Mouse (Mus musculus): ENCODE results near the gene Fbxo41. TPM values are rescaled to one million over a fixed set of nuclear protein-coding genes. Genes with fewer than 3 reads are reported as not detected.

Gene Fbxo41
- polyA plus RNA-seq, 1 experiment: not detected

DNA sequence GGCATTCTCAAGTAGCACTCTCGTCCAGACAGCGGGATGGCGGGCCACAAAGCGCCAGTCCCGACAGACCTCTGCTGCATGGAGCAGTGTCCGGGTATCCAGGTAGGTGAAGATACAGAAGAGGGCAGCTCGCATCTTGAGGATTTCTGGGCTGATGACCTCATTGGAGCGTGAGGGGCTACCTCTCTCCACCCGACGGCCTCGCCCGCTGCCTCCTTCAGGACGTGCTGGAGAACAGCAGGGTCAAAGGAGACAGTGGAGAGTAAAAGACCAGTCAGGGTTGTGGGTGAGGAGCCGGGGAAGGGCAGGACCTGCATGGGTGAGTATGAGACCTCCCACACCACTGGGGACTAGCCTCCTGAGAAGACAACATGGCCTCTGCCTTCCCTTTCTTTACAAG lies 24.4 kb downstream of the Fbxo41 start:
- no peaks in the 10 kb centered on the region for H3K36me3 ChIP-seq (replicated peaks; ENCODE audit: low read length)
- TF ChIP-seq FLI1 (IDR thresholded peaks at IDR 0.05; ENCODE audit: low read length) (no peak), GATA1 (IDR thresholded peaks at IDR 0.05; ENCODE audit: borderline replicate concordance, low read length) (no peak)
- peaks cover 20% of the 10 kb centered on the region for H3K4me1 ChIP-seq
- H3K9me3 ChIP-seq: peaks cover 20% of the 10 kb centered on the region
- no peak overlapping the region for H3K4me3 ChIP-seq (replicated peaks)
- peaks cover 86% of the 10 kb centered on the region for H3K27me3 ChIP-seq (replicated peaks)

DNA sequence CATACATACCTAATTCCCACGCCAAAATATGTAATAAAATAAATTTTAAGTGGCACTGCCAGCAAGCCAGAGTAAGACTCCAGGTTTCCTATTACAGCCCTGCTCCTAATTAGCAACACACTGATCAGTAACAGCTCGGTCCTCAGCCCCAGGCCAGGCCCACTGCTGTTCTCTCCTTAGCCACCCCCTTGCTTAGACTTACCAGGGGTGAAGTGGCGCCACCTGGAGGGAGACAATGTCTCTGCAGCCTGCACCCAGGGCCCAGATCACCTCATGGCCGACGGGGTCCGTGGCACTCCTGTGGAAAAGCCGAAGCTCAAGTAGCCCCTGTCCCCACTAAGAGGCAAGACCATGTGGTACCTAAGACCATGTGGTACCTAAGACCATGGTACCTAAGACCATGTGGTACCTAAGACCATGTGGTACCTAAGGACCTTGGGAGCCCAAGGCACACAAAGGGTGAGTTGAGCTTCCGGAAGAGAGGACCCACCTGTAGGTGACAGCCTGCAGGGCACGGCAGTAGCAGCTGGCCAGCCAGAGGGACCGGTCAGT lies 25.4 kb downstream of the Fbxo41 start:
- TF ChIP-seq FLI1 (IDR thresholded peaks at IDR 0.05; ENCODE audit: low read length) (no peak), GATA1 (IDR thresholded peaks at IDR 0.05; ENCODE audit: borderline replicate concordance, low read length) (no peak)
- Histone ChIP-seq H3K27me3 (replicated peaks) (peaks cover 89% of the 10 kb centered on the region), H3K4me1 (peaks cover 20% of the 10 kb centered on the region), H3K9me3 (peaks cover 14% of the 10 kb centered on the region), H3K36me3 (replicated peaks; ENCODE audit: low read length) (no peaks in the 10 kb centered on the region), H3K4me3 (replicated peaks) (no peak overlapping the region)

DNA sequence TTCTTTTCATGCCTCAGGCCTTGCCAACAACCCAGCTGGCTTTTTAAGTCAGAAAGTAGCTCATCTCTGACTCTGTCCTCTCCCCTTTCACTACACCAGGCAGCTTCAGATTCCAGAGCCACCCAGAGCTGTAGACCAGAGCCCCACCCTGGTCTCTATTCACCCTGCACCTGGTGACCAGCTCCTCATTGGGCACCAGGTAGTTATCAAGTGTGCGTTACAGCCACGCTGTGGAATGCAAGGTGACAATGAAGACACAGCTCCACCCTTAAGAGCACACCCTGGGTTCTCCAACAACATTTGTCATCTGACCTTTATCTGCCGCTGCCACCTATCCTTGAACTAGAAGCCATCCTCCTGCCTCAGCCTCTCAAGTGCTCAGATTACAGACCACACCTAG lies 27.2 kb downstream of the Fbxo41 start:
- H3K27me3 ChIP-seq (replicated peaks): peaks cover 87% of the 10 kb centered on the region
- H3K4me3 ChIP-seq (replicated peaks): no peak overlapping the region
- H3K36me3 ChIP-seq (replicated peaks; ENCODE audit: low read length): no peaks in the 10 kb centered on the region
- no peaks in the 10 kb centered on the region for H3K9me3 ChIP-seq
- no peak for TF ChIP-seq GATA1 (IDR thresholded peaks at IDR 0.05; ENCODE audit: borderline replicate concordance, low read length)
- TF ChIP-seq FLI1 (IDR thresholded peaks at IDR 0.05; ENCODE audit: low read length): no peak
- peaks cover 29% of the 10 kb centered on the region for H3K4me1 ChIP-seq

DNA sequence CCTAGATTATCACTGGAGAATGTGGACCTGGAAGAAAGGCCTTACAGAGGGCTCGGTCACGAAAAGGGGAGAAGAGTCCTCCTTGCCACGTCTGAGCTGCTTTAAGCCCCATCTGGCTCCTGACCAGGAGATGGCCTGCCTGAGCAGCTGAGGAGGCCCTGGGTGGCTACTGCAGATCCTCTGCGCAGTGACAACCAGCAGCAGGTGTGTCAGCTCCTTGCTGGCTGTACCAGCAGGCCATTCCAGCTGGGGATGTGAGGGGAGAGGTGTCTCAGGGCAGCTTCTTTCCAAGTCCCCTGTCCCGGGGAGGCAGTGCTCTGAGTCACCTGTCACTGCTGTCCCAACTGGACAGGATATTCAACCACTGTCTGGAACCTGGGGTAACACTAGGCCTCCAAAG lies 30.3 kb downstream of the Fbxo41 start:
- TF ChIP-seq GATA1 (IDR thresholded peaks at IDR 0.05; ENCODE audit: borderline replicate concordance, low read length) (no peak), FLI1 (IDR thresholded peaks at IDR 0.05; ENCODE audit: low read length) (no peak)
- peaks cover 48% of the 10 kb centered on the region for H3K4me1 ChIP-seq
- peaks cover 26% of the 10 kb centered on the region for H3K36me3 ChIP-seq (replicated peaks; ENCODE audit: low read length)
- H3K4me3 ChIP-seq (replicated peaks): no peak overlapping the region
- H3K9me3 ChIP-seq: no peaks in the 10 kb centered on the region
- peaks cover 59% of the 10 kb centered on the region for H3K27me3 ChIP-seq (replicated peaks)

DNA sequence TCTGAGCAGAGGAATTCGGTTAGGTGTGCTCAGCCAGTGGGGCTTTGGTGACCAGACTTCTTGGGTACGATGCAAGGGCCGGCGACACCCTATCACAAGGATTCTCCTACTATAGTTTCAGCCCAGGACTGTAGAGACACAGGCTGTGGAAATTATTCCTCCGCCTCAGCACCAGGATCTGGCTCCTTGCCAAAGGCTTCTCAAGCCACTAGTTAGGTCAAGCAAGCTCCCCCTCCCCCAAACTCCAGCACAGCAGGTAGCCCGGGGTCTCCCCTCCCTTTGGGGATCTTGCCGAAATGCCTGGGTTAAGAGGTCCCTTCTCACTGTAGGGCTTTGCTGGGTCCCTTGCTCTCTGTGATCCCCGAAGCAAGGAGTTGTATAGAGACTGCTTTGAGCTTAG lies 30.8 kb downstream of the Fbxo41 start:
- no peaks in the 10 kb centered on the region for H3K9me3 ChIP-seq
- H3K27me3 ChIP-seq (replicated peaks): peaks cover 56% of the 10 kb centered on the region
- TF ChIP-seq GATA1 (IDR thresholded peaks at IDR 0.05; ENCODE audit: borderline replicate concordance, low read length) (no peak), FLI1 (IDR thresholded peaks at IDR 0.05; ENCODE audit: low read length) (no peak)
- peaks cover 51% of the 10 kb centered on the region for H3K4me1 ChIP-seq
- H3K36me3 ChIP-seq (replicated peaks; ENCODE audit: low read length): peaks cover 32% of the 10 kb centered on the region
- H3K4me3 ChIP-seq (replicated peaks): no peak overlapping the region

DNA sequence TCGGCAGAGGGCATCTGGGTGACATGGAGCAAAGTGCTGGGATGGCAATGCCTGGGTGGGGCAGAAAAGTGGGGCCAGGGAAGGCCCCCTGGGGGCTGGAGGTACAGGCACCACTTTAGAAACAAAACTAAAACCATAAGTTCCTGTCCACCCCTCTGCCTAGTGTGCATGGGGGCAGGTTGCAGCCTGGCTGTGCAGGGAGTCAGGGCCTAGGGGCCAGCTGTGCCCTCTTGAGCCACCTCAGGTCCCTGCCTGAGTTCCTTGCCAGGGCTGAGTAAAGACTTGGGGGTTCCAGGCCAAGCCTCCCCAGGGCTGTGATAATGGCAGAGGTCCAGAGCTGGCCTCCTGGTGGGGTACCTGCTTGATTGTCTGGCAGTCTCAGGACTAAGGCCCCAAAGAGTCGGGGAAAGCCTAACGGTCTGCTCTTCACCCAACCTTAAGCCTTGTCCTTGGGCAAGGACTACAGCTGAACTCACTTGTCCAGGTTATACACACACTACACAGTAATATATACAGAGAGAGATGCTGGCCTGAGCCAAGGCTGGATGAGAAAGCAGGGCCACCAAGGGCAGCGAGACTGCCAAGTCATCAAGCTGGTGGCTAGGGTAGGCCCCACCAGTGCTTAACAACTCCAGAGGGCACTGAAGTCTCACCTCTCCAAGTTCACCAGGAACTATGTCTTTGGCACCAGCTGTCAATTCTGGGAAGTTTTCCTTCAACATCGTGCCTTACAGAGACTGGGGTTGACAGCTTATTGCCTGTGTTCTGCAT lies 32.9 kb downstream of the Fbxo41 start:
- peaks cover 53% of the 10 kb centered on the region for H3K36me3 ChIP-seq (replicated peaks; ENCODE audit: low read length)
- H3K4me3 ChIP-seq (replicated peaks): no peak overlapping the region
- peaks cover 40% of the 10 kb centered on the region for H3K27me3 ChIP-seq (replicated peaks)
- H3K4me1 ChIP-seq: peaks cover 67% of the 10 kb centered on the region
- no peaks in the 10 kb centered on the region for H3K9me3 ChIP-seq
- TF ChIP-seq FLI1 (IDR thresholded peaks at IDR 0.05; ENCODE audit: low read length) (no peak), GATA1 (IDR thresholded peaks at IDR 0.05; ENCODE audit: borderline replicate concordance, low read length) (no peak)

DNA sequence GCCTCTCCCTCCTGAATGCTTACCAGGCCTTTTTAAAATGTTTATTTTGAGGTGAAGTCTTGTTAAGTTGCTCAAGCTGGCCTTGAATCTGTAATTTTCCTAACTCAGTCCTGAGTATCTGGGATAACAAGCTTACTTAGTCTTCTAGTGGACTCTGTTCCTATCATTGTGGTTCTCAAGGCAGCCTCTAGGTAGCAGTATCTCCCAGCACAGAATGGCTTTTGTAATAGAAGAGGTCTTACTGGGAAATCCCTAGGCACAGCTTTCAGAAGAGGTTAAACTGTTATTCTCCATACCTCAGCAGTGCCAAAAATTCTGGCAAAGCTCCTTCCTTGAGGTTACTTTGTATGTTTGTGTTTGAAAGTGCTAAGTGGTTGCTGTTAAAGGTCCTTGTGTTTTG lies 37.4 kb downstream of the Fbxo41 start:
- Histone ChIP-seq H3K9me3 (no peaks in the 10 kb centered on the region), H3K27me3 (replicated peaks) (no peaks in the 10 kb centered on the region), H3K4me1 (peaks cover 75% of the 10 kb centered on the region), H3K4me3 (replicated peaks) (no peak overlapping the region), H3K36me3 (replicated peaks; ENCODE audit: low read length) (peaks cover 97% of the 10 kb centered on the region)
- TF ChIP-seq GATA1 (IDR thresholded peaks at IDR 0.05; ENCODE audit: borderline replicate concordance, low read length) (no peak), FLI1 (IDR thresholded peaks at IDR 0.05; ENCODE audit: low read length) (no peak)

DNA sequence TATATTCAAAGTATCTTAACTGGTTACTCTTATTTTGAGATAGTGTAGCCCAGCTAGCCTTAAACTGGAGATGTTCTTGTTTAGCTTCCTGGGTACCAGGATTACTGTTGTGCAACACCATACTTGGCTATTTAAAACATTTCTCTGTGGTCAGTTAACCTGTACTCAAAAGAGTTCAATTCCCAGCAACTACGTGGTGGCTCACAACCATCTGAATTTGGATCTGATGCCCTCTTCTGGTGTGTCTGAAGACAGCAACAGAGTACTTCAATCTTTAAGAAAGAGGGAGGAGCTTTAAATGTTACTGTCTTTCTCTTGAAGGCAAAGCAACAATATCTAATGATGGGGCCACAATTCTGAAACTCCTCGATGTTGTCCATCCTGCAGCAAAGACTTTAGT lies 43.2 kb downstream of the Fbxo41 start:
- Histone ChIP-seq H3K36me3 (replicated peaks; ENCODE audit: low read length) (peaks cover 85% of the 10 kb centered on the region), H3K9me3 (no peaks in the 10 kb centered on the region), H3K4me1 (peaks cover 74% of the 10 kb centered on the region), H3K4me3 (replicated peaks) (no peak overlapping the region), H3K27me3 (replicated peaks) (no peaks in the 10 kb centered on the region)
- TF ChIP-seq GATA1 (IDR thresholded peaks at IDR 0.05; ENCODE audit: borderline replicate concordance, low read length) (no peak), FLI1 (IDR thresholded peaks at IDR 0.05; ENCODE audit: low read length) (no peak)

DNA sequence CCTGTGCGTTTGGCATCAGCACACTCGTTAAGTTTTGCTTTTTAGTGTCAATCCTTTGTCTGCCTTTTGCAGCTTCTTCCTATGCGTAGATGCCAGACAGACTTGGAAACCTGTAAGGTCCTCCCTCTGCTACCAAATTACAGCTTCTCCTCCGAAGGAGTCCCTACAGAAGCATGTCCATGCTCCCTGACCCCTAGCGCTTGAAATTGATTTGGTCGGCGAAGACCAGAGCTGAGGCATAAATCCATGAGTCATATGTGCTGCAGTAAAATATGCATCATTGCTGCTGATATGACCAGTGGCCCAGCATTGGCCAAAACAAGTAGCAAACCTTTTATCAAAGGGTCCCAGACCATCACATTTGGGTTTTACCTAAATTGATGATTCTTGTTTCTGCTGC lies 50.0 kb downstream of the Fbxo41 start:
- H3K4me1 ChIP-seq: peaks cover 62% of the 10 kb centered on the region

DNA sequence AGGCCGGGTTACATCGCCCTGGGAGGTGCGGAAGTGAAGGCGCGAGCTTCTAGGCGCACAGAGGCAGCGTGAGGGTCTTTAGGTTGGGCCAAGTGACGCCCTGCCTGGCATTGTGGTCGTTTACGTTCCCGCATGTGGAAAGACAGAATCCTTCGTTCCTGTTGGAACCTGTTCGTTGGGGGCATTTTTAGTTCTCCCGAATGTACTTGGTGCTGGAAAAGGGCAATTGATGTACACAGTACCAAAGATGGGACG lies 50.5 kb downstream of the Fbxo41 start:
- no peak for TF ChIP-seq GATA1 (IDR thresholded peaks at IDR 0.05; ENCODE audit: borderline replicate concordance, low read length)
- no peak for TF ChIP-seq FLI1 (IDR thresholded peaks at IDR 0.05; ENCODE audit: low read length)
- Histone ChIP-seq H3K36me3 (replicated peaks; ENCODE audit: low read length) (peaks cover 30% of the 10 kb centered on the region), H3K4me3 (replicated peaks) (peak overlapping the region; percentile 100), H3K27me3 (replicated peaks) (no peaks in the 10 kb centered on the region), H3K4me1 (peaks cover 59% of the 10 kb centered on the region), H3K9me3 (no peaks in the 10 kb centered on the region)

More for the DNA sequence above, 50.0 kb downstream of the Fbxo41 start:
- H3K36me3 ChIP-seq (replicated peaks; ENCODE audit: low read length): peaks cover 30% of the 10 kb centered on the region
- no peaks in the 10 kb centered on the region for H3K27me3 ChIP-seq (replicated peaks)
- H3K9me3 ChIP-seq: no peaks in the 10 kb centered on the region
- H3K4me3 ChIP-seq (replicated peaks): peak overlapping the region; percentile 100
- TF ChIP-seq GATA1 (IDR thresholded peaks at IDR 0.05; ENCODE audit: borderline replicate concordance, low read length) (no peak), FLI1 (IDR thresholded peaks at IDR 0.05; ENCODE audit: low read length) (no peak)

All from megakaryocyte, embryonic 14.5 days (primary cell).